Mouse (Mus musculus) brain, adult 2 months (tissue): ENCODE data around the gene Vmn1r148.
"Not testable (repeated sequence)": the region's sequence is repeated elsewhere in the genome, so short reads cannot be mapped to it uniquely, and the experiment has no call there.

Experiments
- DNase-seq: peaks from one replicate; pipeline ENCODE4 v3.0.0; 2011; ENCODE audit warnings: low read depth, low spot score

Vmn1r148 gene

GRCm38 (mm10) chr7:22413283-22413682, at the start of gene Vmn1r148:
Gene Vmn1r148 (plus strand): TSS chr7:22413583.
- DNase-seq = not testable (repeated sequence)

GRCm38 (mm10) chr7:22370939-22371338, 42.4 kb upstream of the Vmn1r148 start, which contains the start of gene Gm8660:
Gene Gm8660 (minus strand): TSS chr7:22371039.
- not testable (repeated sequence) for DNase-seq

GRCm38 (mm10) chr7:22438129-22438528, 24.7 kb downstream of the Vmn1r148 start, which contains the start of gene Vmn1r149:
Gene Vmn1r149 (minus strand): TSS chr7:22438229.
- DNase-seq = not testable (repeated sequence)

GRCm38 (mm10) chr7:22463975-22464374, 50.6 kb downstream of the Vmn1r148 start, which contains the start of gene Gm10665:
Gene Gm10665 (minus strand): TSS chr7:22464075.
- DNase-seq = not testable (repeated sequence)
